Mouse (Mus musculus): ENCODE data around the gene Tmem254b. TPM values are rescaled to one million over a fixed set of nuclear protein-coding genes. Genes with fewer than 3 reads are reported as not detected.

The Tmem254b gene
- 23.6 and 25.8 TPM in 2 replicates for polyA plus RNA-seq (2012; rRNA removed)

GRCm38 (mm10) chr14:26206926-26207247, at the start of gene Tmem254b:
Gene Tmem254b (minus strand): TSS chr14:26207041.

GRCm38 (mm10) chr14:26182380-26182779, 24.5 kb downstream of the Tmem254b start, which contains the start of gene Plac9b:
Gene Plac9b (minus strand): TSS chr14:26182480.

Other genes starting within 250 kb of the Tmem254b start
- gene Duxbl1, start 228.5 kb downstream of the Tmem254b start, polyA plus RNA-seq (2012; rRNA removed) = 4.6 and 5.0 TPM in 2 replicates
- gene Gm9780, start 164.3 kb downstream of the Tmem254b start, polyA plus RNA-seq (2012; rRNA removed) = 6.4 and 9.4 TPM in 2 replicates
- gene Tmem254c, start 139.7 kb downstream of the Tmem254b start, polyA plus RNA-seq (2012; rRNA removed) = not detected in 2 replicates
- not detected in 2 replicates for gene Cphx2, start 125.5 kb downstream of the Tmem254b start, polyA plus RNA-seq (2012; rRNA removed)
- not detected in 2 replicates for gene Cphx3, start 124.7 kb downstream of the Tmem254b start, polyA plus RNA-seq (2012; rRNA removed)
- gene Duxbl2, start 88.7 kb downstream of the Tmem254b start, polyA plus RNA-seq (2012; rRNA removed) = not detected in 2 replicates
- 5.4 and 6.8 TPM in 2 replicates for gene Plac9b, start 24.6 kb downstream of the Tmem254b start, polyA plus RNA-seq (2012; rRNA removed)
- 3.0 and 3.4 TPM in 2 replicates for gene Duxbl3, start 50.9 kb upstream of the Tmem254b start, polyA plus RNA-seq (2012; rRNA removed)

All from central nervous system, embryonic 18 days (tissue).